Mouse (Mus musculus) cerebellum, postnatal 14 days (tissue): ENCODE data around the gene Lep.

Source experiments
- DNase-seq, 2 experiments: peaks; one replicate each; pipeline ENCODE4 v3.0.0; 2021; ENCODE audit warnings: mixed read lengths in 2 of 2

Lep gene

GRCm38 (mm10) chr6:29118231-29118630, 58.2 kb downstream of the Lep start:
- no peak for DNase-seq

- DNase-seq = no peak
Observed at GRCm38 (mm10) chr6:29118963-29119362, 58.9 kb downstream of the Lep start.

GRCm38 (mm10) chr6:29119990-29120389, 60.0 kb downstream of the Lep start:
- peak; percentile 57 for DNase-seq
